Mouse (Mus musculus): ENCODE data around the gene Cnot8. TPM values are rescaled to one million over a fixed set of nuclear protein-coding genes. Genes with fewer than 3 reads are reported as not detected.

The Cnot8 gene
- polyA plus RNA-seq (2012): 5.0 and 5.4 TPM in 2 replicates

- TF ChIP-seq GATA1 (IDR thresholded peaks at IDR 0.05; ENCODE audit: low read length): no peak
Measured at GRCm38 (mm10) chr11:58103697-58104306, at the start of gene Cnot8. Cnot8 (plus strand) TSS chr11:58104153.

DNA sequence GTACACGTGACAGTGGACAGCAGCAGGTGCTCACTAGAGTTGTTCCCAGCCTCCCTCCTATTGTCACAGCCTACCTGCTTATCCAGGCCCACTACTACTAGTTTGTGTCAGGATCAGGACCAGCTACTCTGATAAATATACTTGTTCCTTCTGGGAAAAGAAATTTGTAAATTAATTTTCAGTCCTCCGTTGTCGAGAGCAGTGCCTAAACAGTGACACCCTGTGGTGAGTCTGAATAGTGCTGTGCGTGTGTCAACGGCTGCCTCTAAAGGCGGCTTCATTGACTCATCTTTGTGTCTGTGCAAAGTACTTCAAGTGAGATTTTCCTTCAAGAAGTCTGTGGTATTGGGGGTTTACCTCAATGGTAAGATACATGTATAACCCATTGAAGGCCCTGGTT lies 46.5 kb upstream of the Cnot8 start:
- no peak for TF ChIP-seq GATA1 (IDR thresholded peaks at IDR 0.05; ENCODE audit: low read length)

GRCm38 (mm10) chr11:58062586-58062985 lies 41.4 kb upstream of the Cnot8 start:
- TF ChIP-seq GATA1 (IDR thresholded peaks at IDR 0.05; ENCODE audit: low read length): no peak

- no peak for TF ChIP-seq GATA1 (IDR thresholded peaks at IDR 0.05; ENCODE audit: low read length)
Measured at GRCm38 (mm10) chr11:58065025-58065424, 38.9 kb upstream of the Cnot8 start.

- no peak for TF ChIP-seq GATA1 (IDR thresholded peaks at IDR 0.05; ENCODE audit: low read length)
Measured at GRCm38 (mm10) chr11:58072978-58073377, 31.0 kb upstream of the Cnot8 start.

GRCm38 (mm10) chr11:58077270-58077669 lies 26.7 kb upstream of the Cnot8 start:
- TF ChIP-seq GATA1 (IDR thresholded peaks at IDR 0.05; ENCODE audit: low read length): no peak

DNA sequence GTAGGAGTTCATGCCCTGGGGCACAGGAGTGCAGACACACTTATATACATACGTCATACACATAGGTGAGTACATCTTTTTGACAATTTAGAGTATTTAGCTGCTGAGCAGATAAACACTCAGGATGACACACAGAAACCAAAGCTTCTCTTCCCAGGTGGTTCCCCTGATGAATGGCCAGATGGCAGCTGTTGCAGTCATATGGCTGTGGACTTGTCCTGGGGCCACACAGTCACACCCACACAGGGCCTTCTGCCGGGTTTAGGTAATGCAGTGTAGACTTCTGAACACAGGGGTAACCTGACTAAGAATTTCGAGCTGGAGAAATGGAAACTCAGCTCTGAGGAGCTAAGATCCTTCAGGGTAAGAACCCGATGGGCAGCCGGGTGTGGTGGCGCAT lies 22.2 kb upstream of the Cnot8 start:
- no peak for TF ChIP-seq GATA1 (IDR thresholded peaks at IDR 0.05; ENCODE audit: low read length)

DNA sequence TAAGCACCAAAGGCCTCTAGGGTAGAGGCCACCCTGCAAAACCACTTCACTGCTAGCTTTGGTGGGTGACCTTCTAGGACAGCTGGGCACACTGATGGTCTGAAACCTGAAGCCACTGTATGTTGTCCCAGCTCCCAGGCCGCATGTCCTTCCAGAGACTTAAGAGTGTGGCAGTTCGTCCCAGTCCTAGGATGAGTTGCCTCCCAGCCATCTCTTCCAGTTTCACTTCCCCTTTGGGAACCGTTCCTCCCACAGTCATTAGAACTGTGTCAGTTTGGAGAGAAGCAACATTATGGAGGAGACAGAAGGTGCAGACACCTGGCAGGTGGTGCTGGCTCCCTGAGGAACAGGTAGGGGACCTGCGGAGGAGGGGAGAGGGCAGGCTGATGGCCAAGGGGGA lies 11.4 kb upstream of the Cnot8 start:
- no peak for TF ChIP-seq GATA1 (IDR thresholded peaks at IDR 0.05; ENCODE audit: low read length)

DNA sequence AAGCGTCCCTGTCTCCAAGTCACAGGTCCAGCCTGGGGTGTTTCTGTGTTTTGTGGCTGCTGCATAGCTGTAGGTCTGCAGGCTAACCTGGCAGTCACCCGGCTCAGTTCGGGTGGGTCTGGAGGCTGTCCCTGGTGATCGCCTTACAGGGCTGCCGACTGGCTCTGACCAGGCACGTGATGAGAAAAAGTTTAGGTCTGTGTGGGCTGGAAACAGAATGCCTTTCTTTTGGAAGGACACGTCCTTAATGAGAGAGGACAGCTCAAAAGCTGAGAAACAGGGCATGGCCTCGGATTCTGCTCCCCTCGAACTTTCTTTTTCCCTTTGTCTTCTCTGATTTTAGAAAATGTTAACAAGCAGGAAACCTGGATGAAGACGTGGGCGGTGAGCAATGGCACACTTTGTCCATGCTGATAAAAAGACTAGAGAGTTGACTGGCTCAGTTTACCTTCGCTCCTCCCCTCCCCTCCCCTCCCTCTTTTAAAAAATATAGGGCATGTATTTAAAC lies 10.9 kb upstream of the Cnot8 start, which contains the start of gene Gm12248:
TSS of gene Gm12248 (minus strand) at position 114 of the 508 bp plus-strand sequence.
- TF ChIP-seq GATA1 (IDR thresholded peaks at IDR 0.05; ENCODE audit: low read length): no peak

DNA sequence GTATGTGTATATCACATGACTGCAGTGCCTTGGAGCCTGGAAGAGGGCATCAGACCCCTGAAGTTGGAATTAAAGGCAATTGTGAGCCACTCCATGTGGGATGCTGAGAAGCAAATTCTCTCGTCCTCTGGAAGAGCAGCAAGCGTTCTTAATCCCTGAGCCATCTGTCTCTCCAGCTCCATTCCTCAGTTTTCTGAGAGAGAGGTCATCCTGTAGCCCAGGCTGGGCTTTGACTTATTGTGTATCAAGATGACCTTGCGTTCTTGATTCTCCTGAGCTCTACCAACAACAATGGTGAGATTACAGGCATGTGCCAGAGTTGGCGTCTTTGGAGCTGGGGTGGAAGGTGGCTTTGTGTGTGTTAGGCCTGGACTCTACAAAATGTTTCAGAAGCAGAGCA lies 9.2 kb upstream of the Cnot8 start:
- TF ChIP-seq GATA1 (IDR thresholded peaks at IDR 0.05; ENCODE audit: low read length): no peak

- no peak for TF ChIP-seq GATA1 (IDR thresholded peaks at IDR 0.05; ENCODE audit: low read length)
Measured at GRCm38 (mm10) chr11:58095561-58095960, 8.4 kb upstream of the Cnot8 start.

DNA sequence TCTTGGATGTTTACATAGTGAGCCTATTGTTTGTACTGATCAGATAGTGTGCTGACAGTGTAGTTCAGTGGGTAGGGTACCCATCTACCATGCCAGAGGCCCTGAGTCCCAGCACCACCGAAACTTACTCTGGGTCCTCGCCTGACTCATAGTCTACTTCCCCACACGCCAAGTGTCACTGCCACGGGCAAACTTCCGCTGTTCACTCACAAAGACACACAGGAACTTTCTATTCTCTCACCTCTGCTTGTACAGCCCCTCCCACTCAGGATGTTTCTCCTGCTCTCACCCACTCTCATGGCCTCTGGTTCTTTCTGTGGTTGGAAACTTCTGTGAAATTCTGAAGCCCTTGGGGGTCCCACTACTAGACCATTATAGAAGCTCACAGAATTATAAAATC lies 7.8 kb upstream of the Cnot8 start:
- TF ChIP-seq GATA1 (IDR thresholded peaks at IDR 0.05; ENCODE audit: low read length): no peak

DNA sequence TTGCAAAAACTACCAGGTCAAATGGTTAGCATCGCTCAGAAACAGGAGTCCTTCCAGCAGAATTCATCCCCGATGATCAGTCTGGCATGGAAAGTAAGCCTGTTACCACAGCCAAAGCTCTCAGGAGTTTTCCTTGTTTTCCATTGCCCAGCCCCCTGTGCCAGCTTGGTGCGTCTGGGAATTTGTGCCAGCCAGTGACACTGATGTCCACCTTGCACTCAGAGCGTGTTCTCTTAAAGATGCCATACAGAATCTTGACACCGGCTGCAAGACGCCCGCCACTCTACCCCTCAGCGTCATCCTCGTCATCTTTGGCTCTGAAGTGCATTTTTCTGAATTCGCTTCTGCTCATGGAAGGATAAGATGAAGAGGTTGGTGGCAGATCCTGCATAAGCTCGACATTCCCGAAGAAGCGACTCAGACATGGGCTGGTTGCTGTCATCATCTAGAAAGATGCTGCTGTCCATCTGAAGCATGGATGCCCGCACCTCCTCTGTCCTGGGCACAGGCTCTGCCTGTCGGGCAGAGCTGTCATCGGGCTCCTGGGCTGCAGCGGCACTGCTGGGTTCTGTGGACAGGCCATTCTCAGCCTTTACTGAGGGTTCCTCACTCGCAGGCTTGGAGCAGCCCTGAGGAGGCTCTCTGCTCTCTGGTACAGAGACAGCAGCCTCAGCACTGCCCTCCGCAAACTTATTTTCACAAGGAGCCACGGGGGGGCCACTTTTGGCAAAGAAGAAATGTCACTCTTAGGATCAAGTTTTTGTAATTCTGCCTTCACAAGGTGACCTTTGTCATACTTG lies 6.9 kb upstream of the Cnot8 start:
- TF ChIP-seq GATA1 (IDR thresholded peaks at IDR 0.05; ENCODE audit: low read length): no peak

DNA sequence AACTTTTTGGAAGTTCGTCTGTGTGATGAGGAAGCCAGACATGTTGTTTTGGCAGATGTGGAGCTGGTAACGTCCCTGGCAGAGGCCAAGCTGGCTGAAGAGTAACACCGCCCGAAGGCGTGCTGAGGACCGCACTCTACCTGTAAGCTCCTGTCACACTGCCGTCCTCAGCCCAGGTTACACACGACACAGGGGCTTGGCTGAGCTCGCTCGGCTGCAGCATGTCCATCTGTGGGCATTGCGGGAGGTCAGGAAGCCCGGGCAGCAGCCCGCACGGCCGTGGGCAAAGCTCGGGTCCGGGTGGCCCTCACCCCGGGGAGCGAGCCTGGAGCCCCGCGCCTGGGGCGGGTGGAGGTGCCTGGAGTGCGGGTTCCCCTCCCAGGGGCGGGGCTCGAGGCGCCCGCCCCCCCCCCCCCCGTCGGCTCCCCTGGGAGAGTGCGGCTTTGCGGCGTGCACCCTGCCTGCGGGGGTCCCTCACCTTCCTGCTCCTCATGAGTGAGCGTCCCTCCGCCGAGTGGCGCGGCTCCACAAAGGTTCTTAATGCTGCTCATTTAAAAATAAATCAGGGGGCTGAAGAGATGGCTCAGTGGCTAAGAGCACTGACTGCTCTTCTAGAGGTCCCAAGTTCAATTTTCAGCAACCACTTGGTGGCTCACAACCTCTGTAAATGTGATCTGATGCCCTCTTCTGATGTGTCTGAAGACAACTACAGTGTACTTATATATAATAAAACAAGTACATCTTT lies 6.2 kb upstream of the Cnot8 start:
- no peak for TF ChIP-seq GATA1 (IDR thresholded peaks at IDR 0.05; ENCODE audit: low read length)

DNA sequence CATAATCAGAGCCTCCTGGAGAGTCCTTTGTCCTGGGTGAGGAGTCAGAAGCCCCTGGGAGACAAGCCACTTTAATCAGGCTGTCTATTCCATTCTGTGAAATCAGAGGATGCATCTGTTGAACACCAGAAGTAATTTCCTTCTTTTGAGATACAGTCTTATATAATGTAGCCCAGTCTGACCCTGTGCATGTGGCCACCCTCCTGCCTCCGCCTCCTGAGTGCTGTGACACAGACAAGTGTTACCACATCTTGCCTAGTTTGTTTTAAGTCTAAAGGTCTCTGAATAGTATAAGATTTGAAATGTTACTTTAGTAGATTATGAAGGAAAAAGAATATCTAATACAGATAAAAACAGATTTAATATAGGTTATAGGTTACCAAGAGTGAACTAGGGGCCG lies 3.9 kb upstream of the Cnot8 start:
- TF ChIP-seq GATA1 (IDR thresholded peaks at IDR 0.05; ENCODE audit: low read length): no peak

DNA sequence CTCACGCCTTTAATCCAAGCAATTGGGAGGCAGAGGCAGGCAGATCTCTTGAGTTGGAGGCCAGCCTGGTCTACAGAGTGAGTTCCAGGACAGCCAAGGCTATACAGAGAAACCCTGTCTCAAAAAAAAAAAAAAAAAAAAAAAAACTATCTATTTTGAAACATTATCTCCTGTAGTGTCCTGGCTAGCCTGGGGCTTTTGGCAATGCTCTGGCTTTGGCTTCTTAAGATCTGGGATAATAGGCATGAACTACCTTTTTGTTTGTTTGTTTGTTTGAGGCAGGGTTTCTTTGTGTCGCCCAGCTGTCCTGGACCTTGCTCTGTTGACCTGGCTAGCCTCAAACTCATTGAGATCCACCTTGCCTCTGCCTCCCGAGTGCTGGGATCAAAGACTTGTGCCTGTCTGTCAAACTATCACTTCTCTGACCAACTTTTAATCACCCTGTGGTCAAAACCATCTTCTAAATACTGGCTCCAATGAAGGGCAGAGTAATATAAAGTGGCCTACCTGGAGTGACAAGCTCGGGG lies 2.7 kb upstream of the Cnot8 start:
- TF ChIP-seq GATA1 (IDR thresholded peaks at IDR 0.05; ENCODE audit: low read length): no peak
